Mouse (Mus musculus): Measurements from ENCODE around the gene Gm37240. TPM values are rescaled to one million over a fixed set of nuclear protein-coding genes. Genes with fewer than 3 reads are reported as not detected.

Gm37240 gene
- polyA plus RNA-seq, 1 experiment from 2014 or later: 0.48 TPM

GRCm38 (mm10) chr3:84732016-84732502 lies 1155.3 kb downstream of the Gm37240 start:
- peak overlapping the region; percentile 31 for H3K4me3 ChIP-seq
- peak; percentile 79 for ATAC-seq
- under 1% methylated on average over 20 of the region's 20 CpGs for whole genome bisulfite sequencing
- no peaks in the 10 kb centered on the region for H3K9me3 ChIP-seq (replicated peaks)
- H3K4me2 ChIP-seq: peak overlapping the region; percentile 61
- H3K27me3 ChIP-seq: 0 out of 2 replicates have a peak, but pooled peaks cover 3% of the 10 kb centered on the region
- peak overlapping the region; percentile 84 for H3K27ac ChIP-seq
- H3K4me1 ChIP-seq: peaks cover 35% of the 10 kb centered on the region
- no peaks in the 10 kb centered on the region for H3K36me3 ChIP-seq (ENCODE audit: poor library complexity, severe bottlenecking)
- H3K9ac ChIP-seq: peak overlapping the region; percentile 60

DNA sequence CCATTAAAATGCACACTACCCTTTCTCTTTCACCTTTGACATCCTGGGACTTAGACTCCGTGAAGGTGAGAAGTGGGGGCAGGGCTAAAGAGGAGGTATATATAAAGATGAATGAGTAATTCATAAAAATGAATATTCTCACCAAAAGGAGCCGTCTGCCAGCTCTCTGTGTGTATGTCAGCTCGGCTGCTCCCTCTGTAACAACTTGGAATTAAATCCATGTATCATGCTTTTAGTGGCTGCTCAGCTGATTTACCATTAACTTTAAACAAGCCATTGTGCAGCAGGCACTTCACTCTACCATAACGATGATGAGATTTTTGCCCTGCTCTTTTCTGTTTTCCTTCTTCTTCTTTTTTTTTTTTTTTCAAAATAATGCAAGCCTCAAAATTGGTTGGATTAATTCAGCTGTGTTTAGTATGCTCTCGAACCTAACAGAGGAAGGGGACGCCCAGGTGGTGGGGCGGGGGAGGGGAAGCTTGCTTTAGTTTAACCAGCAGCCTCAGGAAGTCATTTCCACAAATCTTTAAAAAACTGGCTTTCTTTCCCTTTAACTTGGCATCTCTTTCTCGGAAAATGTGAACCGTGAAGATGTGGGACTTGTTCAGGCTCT lies 1155.8 kb downstream of the Gm37240 start:
- WGBS: 7% methylated on average over 9 of the region's 9 CpGs
- Histone ChIP-seq H3K27me3 (0 out of 2 replicates have a peak, but pooled peaks cover 3% of the 10 kb centered on the region), H3K4me2 (peak overlapping the region; percentile 61), H3K36me3 (ENCODE audit: poor library complexity, severe bottlenecking) (no peaks in the 10 kb centered on the region), H3K9ac (peak overlapping the region; percentile 60), H3K9me3 (replicated peaks) (no peaks in the 10 kb centered on the region), H3K27ac (peak overlapping the region; percentile 84), H3K4me1 (peaks cover 35% of the 10 kb centered on the region), H3K4me3 (peak overlapping the region; percentile 31)
- peak; percentile 67 for ATAC-seq

DNA sequence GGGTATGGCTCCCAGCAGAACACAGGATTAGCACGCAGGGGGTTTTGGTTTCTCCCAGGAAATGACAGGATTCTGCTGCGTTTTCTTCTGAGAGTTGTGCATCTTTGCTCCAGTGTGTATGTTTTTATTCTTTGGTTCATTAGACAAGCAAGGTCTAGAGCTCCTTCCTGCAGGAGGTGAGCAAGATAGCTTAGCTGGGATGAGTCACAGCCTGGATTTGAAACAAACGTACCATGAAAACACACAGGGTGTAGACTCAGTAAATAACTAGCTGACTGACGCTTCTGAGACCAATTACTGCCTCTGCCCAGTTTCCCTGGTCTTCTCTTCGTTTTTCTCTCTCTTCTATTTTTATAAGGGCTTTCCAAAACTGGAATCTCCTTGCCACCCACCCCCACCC lies 1156.3 kb downstream of the Gm37240 start:
- no peak overlapping the region for H3K4me3 ChIP-seq
- 0 out of 2 replicates have a peak, but pooled peaks cover 3% of the 10 kb centered on the region for H3K27me3 ChIP-seq
- H3K4me2 ChIP-seq: peak overlapping the region; percentile 61
- no peaks in the 10 kb centered on the region for H3K36me3 ChIP-seq (ENCODE audit: poor library complexity, severe bottlenecking)
- WGBS: 36% methylated on average over 5 of the region's 5 CpGs
- H3K9me3 ChIP-seq (replicated peaks): no peaks in the 10 kb centered on the region
- no peak for ATAC-seq
- peak overlapping the region; percentile 84 for H3K27ac ChIP-seq
- peak overlapping the region; percentile 60; the same call in 1 of the 2 replicates for H3K9ac ChIP-seq
- peaks cover 35% of the 10 kb centered on the region for H3K4me1 ChIP-seq

DNA sequence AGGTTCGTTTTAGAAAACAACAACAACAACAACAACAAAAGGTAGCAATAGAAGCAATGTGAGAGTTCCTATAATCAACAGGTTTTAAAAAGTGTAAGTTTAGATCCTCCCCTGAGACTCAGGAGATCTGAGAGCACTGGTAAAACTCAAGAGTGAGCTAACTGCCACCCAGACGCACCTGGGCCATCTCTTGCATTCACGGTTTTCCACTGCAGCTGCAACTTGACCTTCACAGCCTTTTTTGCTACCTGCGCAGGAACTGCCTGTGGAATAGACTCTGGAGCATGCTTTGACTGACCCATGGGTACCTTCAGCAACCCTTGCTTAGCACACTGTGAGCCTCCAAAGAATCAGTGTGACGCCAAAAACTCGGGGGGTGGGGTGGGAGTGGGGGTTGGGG lies 1157.5 kb downstream of the Gm37240 start:
- Histone ChIP-seq H3K4me2 (no peak overlapping the region), H3K36me3 (ENCODE audit: poor library complexity, severe bottlenecking) (no peaks in the 10 kb centered on the region), H3K27me3 (0 out of 2 replicates have a peak, but pooled peaks cover 3% of the 10 kb centered on the region), H3K9ac (no peak overlapping the region), H3K9me3 (replicated peaks) (no peaks in the 10 kb centered on the region), H3K27ac (no peak overlapping the region), H3K4me3 (no peak overlapping the region), H3K4me1 (peaks cover 28% of the 10 kb centered on the region)
- WGBS: 87% methylated on average over 6 of the region's 6 CpGs
- no peak for ATAC-seq

DNA sequence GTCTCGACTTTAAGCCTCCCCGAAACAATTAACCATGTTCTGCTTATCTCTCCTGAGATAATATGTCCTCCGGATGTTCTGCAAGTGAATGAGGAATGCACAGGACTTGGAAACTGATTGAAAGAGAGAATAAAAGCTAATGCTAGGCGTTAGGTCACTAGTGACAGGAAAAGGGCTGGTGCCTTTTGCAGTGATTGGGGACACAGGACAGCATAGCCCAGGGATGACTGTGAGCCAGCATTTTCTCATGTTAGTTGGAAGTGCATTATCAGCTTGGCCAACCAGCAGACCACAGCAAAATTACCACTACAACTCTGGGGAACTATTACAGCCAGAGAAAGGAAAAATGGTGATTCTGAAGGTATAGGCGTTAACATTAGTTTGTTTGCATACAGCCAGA lies 1163.3 kb downstream of the Gm37240 start:
- 76% methylated on average over 5 of the region's 5 CpGs for WGBS
- H3K4me2 ChIP-seq: no peak overlapping the region

GRCm38 (mm10) chr3:84722680-84723079 lies 1164.6 kb downstream of the Gm37240 start:
- Histone ChIP-seq H3K4me2 (no peak overlapping the region), H3K4me3 (no peak overlapping the region), H3K27me3 (no peaks in the 10 kb centered on the region), H3K9me3 (replicated peaks) (no peaks in the 10 kb centered on the region), H3K9ac (no peak overlapping the region), H3K36me3 (ENCODE audit: poor library complexity, severe bottlenecking) (no peaks in the 10 kb centered on the region), H3K4me1 (no peaks in the 10 kb centered on the region), H3K27ac (no peak overlapping the region)
- 90% methylated on average over 4 of the region's 4 CpGs for WGBS
- no peak for ATAC-seq

More for the DNA sequence above, 1163.3 kb downstream of the Gm37240 start:
- no peak for ATAC-seq
- H3K4me3 ChIP-seq: no peak overlapping the region
- H3K27me3 ChIP-seq: no peaks in the 10 kb centered on the region
- H3K27ac ChIP-seq: no peak overlapping the region
- H3K4me1 ChIP-seq: no peaks in the 10 kb centered on the region
- H3K36me3 ChIP-seq (ENCODE audit: poor library complexity, severe bottlenecking): no peaks in the 10 kb centered on the region
- H3K9me3 ChIP-seq (replicated peaks): no peaks in the 10 kb centered on the region
- no peak overlapping the region for H3K9ac ChIP-seq

DNA sequence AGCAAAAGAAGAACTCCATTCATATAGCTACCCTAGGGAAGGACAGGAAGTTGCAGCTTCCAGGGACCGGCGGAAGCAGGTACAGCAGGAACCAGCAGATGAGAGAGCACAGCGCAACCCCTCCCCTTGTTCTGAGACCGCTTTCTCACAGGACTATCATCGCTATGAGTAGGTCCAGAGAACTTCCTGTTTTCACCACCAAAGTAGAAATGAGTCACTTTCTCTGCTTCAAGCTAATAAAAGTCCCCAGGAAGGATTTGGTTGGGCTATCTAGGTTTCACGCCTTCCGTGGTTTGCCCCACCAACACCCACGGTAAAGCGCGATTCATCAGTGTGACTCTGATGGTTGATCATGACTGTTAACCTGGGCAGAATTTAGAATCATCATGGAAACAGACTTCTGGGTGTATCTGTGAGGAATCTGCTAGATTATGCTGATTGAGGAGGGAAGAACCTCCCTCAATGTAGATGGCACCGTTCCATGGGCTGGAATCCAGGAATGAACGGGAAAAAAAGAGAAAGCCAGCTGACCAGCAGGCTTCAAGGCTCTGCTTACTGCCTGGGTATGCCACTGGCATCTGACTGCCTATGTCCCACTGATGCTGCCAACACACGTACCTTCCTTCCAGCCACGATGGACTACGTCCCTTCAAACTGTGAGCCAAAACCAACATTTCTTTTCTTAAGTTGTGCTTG lies 1172.1 kb downstream of the Gm37240 start:
- no peak overlapping the region for H3K4me3 ChIP-seq
- ATAC-seq: no peak
- peaks cover 7% of the 10 kb centered on the region for H3K9me3 ChIP-seq (replicated peaks)
- 93% methylated on average over 15 of the region's 15 CpGs for WGBS
- H3K9ac ChIP-seq: no peak overlapping the region
- H3K4me2 ChIP-seq: no peak overlapping the region
- H3K27me3 ChIP-seq: no peaks in the 10 kb centered on the region
- no peaks in the 10 kb centered on the region for H3K4me1 ChIP-seq
- no peaks in the 10 kb centered on the region for H3K36me3 ChIP-seq (ENCODE audit: poor library complexity, severe bottlenecking)
- no peak overlapping the region for H3K27ac ChIP-seq

DNA sequence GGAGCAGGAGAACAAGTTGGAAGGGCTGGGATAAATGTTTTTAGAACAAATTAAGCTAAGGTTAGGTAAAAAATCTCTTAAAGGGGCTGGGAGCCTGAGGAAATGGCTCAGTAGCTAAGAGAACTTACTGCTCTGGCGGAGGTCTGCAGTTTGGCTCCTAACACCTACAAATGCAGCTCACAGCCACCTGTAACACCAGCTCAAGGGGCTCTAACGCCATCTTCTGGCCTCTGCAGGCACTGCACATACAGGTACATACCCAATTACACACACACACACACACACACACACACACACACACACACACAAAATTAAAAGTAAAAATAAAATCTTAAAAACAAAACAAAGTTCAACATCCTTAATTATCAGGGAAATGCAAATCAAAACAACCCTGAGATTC lies 1174.4 kb downstream of the Gm37240 start:
- Histone ChIP-seq H3K27ac (no peak overlapping the region), H3K9ac (no peak overlapping the region), H3K4me1 (no peaks in the 10 kb centered on the region), H3K9me3 (replicated peaks) (peaks cover 7% of the 10 kb centered on the region), H3K4me3 (no peak overlapping the region), H3K4me2 (no peak overlapping the region), H3K36me3 (ENCODE audit: poor library complexity, severe bottlenecking) (no peaks in the 10 kb centered on the region), H3K27me3 (no peaks in the 10 kb centered on the region)
- 63% methylated on average over 2 of the region's 2 CpGs for WGBS
- ATAC-seq: no peak

GRCm38 (mm10) chr3:84710723-84711122 lies 1176.6 kb downstream of the Gm37240 start:
- Histone ChIP-seq H3K36me3 (ENCODE audit: poor library complexity, severe bottlenecking) (no peaks in the 10 kb centered on the region), H3K4me3 (no peak overlapping the region), H3K27me3 (no peaks in the 10 kb centered on the region), H3K4me2 (no peak overlapping the region), H3K9ac (no peak overlapping the region), H3K27ac (no peak overlapping the region), H3K4me1 (no peaks in the 10 kb centered on the region), H3K9me3 (replicated peaks) (peaks cover 7% of the 10 kb centered on the region)
- WGBS: 92% methylated on average over 4 of the region's 4 CpGs
- no peak for ATAC-seq

DNA sequence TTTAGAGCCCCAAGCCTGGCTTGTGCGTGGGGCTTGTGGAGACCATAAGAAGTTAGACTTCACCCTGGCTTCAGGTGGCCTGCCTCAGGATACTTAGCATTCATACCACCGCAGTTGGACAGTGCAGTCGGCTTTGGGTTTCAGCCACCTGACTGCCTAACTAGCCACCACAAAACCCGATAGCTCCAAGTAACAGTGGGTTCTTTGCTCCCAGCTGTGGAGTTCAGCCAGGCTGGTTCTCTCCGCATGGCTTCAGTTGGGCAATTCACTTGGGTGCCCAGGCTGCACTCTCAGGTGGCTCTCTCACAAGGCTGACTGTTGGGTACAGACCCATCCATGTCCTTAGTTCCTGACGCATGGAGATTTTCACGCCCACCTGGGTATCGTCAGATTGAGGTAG lies 1177.4 kb downstream of the Gm37240 start:
- Histone ChIP-seq H3K4me2 (no peak overlapping the region), H3K9me3 (replicated peaks) (peaks cover under 1% of the 10 kb centered on the region; the same call in 1 of the 2 replicates), H3K4me1 (no peaks in the 10 kb centered on the region), H3K9ac (no peak overlapping the region), H3K36me3 (ENCODE audit: poor library complexity, severe bottlenecking) (no peaks in the 10 kb centered on the region), H3K4me3 (no peak overlapping the region), H3K27ac (no peak overlapping the region), H3K27me3 (no peaks in the 10 kb centered on the region)
- WGBS: 90% methylated on average over 8 of the region's 8 CpGs
- ATAC-seq: no peak

DNA sequence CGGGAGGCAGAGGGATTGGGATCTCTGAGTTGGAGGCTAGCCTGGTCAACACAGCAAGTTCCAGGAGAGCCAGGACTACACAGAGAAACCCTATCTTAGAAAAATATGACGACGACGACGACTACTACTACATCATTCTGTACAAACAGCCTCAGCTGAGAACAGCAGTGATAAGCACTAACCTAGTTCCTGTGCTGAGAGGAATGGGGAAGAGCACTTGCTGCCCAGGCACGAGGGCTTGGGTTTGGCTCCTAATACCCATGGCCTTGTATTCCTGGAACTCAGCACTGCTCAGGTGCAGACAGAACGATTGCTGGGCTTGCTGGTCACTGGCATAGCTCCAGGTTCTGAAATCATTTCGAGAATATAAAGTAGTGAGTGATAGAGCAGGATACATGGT lies 1178.2 kb downstream of the Gm37240 start:
- Histone ChIP-seq H3K27ac (no peak overlapping the region), H3K9me3 (replicated peaks) (no peaks in the 10 kb centered on the region), H3K4me1 (no peaks in the 10 kb centered on the region), H3K36me3 (ENCODE audit: poor library complexity, severe bottlenecking) (no peaks in the 10 kb centered on the region), H3K4me2 (no peak overlapping the region), H3K27me3 (no peaks in the 10 kb centered on the region), H3K4me3 (no peak overlapping the region), H3K9ac (no peak overlapping the region)
- 91% methylated on average over 8 of the region's 8 CpGs for WGBS
- ATAC-seq: no peak

- ATAC-seq: no peak
- Histone ChIP-seq H3K9ac (no peak overlapping the region), H3K4me2 (no peak overlapping the region), H3K27ac (no peak overlapping the region), H3K9me3 (replicated peaks) (no peaks in the 10 kb centered on the region), H3K4me1 (no peaks in the 10 kb centered on the region), H3K36me3 (ENCODE audit: poor library complexity, severe bottlenecking) (no peaks in the 10 kb centered on the region), H3K4me3 (no peak overlapping the region), H3K27me3 (no peaks in the 10 kb centered on the region)
- 87% methylated on average over 10 of the region's 10 CpGs for WGBS
These were observed 1178.8 kb downstream of the Gm37240 start for GRCm38 (mm10) chr3:84708469-84708868.
